Mouse (Mus musculus): Measurements from ENCODE around the gene Slc36a4.

Slc36a4 gene

DNA sequence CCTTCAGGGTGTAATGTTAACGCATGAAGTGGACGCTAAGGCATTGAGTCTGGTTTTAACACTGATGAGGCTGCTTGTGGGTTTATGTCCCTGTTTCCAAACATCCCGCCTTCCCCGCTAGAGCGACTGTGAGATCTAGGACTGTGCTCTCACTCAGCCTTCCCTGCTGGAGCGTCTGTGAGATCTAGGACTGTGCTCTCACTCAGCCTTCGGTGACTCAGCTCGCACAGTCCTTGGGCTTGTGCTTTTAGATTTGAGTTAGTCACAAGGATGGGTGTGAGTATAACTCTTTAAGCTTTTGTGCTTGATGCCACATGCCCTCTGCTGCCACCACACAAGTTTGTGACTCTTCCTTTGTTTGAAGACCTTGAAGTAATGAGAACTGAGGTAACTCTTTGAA, 17.6 kb downstream of the Slc36a4 start:
- DNase-seq = no peak

DNA sequence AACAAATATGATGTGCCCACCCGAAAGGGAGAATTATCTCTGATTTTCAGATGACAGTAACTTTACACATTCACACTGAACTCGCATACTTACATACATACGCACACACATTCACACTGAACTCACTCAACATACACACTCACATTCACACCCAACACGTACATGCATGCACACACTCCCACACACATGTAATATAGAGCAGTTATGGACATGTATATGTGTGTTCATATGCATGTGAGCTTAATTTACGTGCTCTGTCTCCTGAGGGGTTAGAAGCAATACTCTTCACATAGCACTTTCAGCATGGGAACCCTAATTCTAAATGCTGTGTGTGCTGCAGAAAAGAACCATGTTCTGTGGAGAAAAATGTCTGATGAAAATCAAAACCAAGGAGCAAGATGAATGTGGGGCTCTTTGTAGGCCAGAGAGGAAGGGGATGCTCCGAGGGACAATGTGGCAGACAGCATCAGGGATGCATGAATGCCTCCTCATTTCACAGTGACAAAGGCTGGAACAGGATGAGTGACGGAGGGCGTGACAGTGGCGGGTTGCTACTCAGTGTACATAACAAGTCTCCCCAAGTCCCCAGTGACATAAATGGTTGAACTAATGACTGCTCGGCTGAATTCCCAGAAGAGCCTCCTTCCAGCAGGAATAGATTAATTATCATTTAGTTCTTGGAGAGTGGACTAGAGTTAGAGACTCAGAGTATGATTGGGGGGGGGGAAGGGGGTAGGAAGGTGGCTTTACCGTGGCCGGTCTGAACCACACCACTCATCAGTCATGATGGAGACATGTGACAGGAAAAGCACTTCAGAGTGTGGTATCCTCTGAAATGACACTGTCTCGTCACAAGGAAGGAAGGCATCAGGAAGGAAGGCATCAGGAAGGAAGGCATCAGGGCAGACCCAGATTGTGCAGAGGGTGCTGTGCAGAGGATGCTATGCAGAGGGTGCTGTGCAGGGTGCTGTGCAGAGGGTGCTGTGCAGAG, 22.5 kb downstream of the Slc36a4 start:
- DNase-seq = no peak

DNA sequence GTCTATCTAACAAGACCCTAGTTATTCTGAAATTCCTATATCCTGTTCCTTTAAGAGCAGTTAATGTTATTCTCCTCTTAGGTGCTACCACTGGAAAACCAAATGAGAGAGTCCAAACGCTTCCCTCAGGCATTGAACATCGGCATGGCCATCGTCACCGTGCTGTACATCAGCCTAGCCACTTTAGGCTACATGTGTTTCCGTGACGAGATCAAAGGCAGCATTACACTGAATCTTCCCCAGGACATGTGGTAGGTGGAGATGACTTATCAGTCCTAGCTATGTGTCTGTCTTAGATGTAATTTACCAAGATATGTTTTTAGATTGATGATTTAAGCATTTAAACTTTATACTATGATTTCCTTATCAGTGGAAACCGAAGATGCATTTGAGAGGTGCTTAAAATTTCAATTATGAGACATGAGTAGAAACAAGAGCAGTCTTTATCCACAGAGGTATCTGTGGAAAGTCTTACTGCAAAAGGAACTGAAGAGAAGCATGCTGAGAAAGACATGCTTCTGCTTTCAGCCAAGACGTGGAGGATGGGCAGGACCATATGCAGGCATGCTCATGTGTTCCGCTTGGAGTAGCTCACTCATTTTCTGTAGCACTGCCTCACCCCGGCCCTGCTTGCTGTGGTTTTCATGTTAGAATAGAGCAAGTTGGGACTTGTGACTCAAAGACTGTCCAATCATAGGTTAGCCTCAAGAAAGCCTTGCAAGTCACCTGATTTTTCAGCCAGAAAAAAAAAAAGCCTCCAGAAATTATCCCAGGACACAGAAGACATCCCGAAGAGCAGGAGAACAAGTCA, 24.7 kb downstream of the Slc36a4 start:
- no peak for DNase-seq

DNA sequence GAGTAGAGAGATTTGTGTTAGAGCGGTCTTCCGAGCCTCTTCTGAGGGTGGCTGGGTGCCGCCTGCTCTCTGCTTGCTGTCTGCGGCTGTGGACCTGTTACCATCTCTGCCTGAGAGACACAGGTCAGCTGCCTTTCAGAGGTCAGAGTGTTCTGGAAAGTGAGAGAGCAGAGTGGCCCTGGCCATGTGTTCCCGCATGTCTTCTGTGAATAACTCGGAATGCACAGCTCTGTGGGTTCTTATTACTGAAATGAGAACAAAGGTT, 25.3 kb downstream of the Slc36a4 start:
- no peak for DNase-seq

DNA sequence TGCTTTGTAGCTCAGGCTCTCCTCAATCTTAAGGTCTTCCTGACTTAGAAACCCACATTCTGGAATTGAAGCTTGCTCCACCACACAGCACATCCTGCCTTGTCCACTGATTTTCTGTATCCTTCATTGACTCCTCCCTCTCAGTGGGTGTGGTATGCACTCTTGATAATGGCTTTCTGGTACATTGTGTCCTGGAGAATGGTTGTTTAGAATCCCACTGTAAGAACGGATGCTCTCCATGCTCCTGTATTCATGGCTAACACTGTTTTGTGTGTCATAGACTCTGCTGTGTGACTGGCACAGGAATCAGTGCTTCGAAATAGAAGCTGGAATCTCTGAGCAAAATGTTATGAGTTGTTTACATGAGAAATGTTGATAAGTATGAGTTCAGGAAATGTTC, 28.0 kb downstream of the Slc36a4 start:
- DNase-seq = no peak

DNA sequence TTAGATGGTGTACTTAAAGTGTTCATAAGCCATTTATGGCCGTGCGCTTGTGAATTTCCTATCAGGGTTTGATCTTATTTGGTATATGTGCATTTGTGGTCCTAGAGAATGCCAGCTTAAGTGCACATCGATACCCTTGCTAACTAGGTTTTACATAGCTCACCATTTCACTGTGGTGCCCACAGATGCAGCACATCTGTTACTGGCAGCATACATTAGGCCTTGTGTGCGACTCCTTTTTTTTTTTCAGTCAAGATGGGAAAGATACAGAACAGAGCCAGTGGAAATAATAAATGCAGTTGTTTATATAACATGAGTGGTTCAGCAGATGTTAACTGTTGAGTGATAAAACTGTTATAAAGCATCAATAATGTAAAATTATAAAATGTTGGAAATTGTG, 31.9 kb downstream of the Slc36a4 start:
- DNase-seq = no peak

DNA sequence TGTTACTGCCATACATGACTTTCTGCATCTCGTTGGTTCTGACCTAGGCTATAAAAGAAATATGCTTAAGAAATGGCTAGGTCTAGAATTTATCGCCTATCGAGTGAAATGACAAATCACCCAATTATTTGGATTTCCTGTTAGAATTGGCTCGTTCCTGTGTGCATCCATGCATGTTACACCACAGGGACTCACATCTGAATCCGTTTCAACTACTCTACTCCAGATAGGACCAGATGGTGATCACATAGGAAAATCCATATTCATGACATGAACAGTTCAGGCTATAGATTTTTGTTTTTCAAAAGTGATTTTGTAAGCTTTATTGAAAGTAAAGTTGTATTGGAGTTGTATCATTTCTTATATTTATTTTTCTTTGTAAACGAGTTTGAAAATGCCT, 32.4 kb downstream of the Slc36a4 start:
- DNase-seq = no peak

DNA sequence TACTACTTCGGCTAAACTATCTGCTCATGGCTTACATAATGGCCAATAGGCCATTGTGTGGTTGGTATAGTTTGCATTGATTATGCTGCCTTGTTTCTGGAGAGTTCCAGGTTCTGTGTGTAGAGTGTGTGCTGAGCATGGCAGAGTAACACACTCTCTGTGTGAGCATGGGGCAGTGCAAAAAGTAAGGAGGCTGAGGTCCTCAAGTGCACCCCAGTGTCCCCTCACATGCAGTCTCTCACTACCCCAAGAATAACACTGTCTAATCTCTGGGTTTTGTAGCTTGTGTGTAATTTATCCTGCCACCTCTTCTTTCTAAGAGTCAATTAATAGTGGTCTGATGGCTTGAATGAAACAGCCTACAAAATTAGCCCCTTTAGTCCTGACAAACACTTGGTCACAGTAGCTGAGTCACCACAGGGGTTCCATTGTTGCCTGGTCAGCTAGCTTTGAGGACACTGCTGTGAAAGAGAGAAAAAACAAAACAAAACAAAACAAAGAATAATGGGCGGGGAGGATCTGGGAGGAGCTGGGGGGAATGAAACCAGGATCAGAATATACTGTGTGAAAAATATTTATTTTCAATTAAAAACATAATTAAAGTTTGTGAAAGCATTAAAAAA, 36.6 kb downstream of the Slc36a4 start:
- DNase-seq = no peak

DNA sequence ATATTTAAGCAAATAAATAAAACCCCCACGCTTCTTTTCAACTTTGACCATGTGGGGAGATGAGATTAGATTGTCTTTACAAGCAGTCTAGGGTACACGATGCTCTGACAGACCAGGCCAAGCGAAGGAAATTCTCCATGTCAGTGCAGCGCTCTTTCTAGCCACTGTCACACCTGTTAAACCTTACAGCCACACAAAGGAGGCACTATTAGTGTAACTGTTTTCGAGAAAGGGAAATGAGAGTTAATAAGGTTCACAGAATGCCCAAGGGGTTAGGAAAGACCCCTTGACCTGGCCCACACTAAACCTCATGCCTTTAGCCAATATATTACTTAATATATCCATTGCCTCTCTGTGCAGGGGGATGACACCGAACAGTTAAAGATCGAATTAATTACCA, 37.1 kb downstream of the Slc36a4 start:
- no peak for DNase-seq

DNA sequence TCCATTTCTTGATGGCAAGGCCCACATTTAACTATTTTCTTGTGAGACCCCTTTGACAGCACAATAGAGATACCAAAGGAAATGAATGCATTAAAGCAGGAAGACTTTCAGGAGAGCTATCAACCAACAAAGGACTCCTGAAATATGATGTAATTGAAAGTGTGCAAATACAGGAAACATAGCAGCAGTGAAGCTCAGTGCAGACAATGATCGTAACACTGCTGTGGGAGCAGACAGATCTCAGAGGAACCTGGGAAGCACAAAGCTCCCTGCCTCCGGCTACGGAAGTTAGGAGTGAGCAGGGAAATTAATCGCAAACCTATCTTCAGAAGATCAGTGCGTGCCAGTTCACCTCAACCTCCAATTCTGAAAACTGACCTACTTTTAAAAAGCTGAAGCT, 38.8 kb downstream of the Slc36a4 start:
- DNase-seq = no peak

DNA sequence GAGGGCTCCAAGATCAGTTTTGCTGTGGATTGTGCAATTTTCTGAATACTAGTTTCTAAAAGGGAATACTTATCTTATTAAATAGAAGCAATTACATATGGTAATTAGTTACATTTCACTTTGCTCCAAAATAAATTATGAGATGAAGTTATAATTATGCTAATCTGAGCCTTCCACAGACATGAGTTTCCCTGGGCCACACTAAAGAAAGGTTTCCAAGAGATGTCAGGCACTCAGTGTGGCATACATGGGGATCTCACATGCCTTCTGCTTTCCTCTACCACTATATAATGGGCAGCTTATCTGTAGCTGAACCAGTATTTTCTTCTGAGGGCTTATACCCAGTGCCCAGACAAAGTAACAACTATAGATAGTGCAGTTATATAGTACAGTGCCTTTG, 49.8 kb downstream of the Slc36a4 start:
- DNase-seq = no peak

DNA sequence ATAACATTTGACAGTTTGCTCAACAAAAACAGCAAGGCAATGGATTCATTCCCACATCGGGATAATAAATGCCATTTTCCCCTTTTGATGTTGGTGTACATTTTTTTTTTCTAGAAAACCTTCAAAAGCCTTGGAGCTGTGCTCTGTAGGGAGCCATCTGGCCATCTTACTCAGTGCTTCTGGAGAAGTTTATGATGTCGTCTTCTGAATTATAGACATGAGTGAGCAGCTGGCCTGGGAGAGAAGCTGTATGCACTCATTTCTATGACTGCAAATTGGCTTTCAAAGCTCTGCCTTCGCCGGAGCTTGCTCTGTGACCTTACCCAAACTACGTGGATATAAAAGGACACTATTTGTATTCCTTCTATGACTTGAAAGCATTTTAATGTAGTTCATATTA, 56.8 kb downstream of the Slc36a4 start:
- DNase-seq = no peak

DNA sequence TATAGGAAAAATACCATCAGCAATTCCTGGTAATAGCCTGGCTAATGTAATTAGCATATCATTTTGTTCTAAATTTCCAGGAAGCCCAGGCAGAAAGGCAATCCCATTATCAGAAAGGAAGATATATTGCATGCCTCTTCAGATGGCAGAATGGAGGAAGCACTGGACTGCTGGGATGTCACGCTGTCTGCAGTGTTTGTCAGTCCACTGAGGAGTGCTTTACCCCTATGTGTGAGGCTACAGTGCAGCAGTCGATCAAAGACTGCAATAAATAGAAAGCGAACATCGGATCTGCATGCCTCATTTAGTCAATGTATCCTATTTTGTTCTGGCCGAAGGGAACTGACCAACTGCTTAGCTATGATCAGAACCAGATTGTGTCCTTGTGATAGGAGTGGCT, 57.3 kb downstream of the Slc36a4 start:
- no peak for DNase-seq

DNA sequence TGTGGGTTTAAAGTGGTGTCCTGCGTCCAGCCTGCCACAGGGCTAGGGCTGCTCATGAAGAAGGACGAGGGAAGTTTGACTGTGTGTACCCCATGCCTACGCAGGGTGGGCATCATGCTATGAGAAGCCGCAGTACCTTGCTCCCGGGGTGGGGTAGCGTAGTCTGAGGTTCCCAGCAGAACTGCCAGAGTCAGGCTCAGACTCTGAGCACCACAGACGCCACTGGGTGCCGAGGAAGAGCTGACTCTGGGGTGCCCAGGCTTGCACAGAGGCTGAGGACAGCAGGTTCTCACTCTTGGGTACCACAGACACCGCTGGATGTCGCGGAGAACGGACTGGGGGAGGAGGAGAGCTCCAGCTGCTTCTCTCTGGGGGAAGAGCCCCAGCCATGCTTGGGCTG, 63.2 kb downstream of the Slc36a4 start:
- DNase-seq = no peak

DNA sequence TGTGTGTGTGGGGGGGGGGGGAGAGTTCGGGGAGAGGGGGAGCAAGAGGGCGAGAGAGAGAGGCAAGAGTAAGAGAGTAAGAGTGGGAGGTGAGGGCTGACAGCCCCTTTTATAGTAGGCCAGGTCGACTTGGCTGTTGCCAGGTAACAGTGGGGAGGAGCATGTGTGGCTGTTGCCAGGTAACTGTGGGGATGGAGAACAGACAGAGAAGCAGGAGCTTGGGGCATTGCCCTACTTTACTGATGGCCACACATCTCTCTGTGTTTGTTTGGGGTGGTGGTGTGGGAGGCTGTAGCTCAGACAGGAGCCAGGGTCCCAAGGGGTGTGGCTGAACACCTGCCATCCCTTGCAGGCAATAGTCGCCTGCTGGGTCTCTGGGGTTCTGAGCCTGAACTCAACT, 63.9 kb downstream of the Slc36a4 start:
- no peak for DNase-seq

DNA sequence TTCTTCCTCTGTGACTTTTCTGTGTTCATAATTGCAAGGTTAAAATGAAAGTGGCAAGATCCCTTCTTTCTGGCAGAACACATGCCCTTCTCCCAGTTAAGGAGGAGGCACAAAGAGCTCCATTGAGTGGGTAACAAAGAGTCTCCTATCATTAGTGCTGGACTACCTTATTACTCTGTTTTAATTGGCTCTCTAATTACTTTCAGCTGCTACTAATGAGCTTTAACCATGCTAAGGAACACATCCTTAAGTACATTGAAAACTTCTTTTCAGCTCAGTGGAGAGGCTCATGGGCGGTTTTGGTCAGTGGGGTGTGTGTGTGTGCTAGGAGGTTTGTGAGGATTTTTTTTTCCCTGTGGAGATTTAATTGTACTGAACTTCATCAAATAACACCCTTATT, 65.4 kb downstream of the Slc36a4 start:
- DNase-seq = no peak

DNA sequence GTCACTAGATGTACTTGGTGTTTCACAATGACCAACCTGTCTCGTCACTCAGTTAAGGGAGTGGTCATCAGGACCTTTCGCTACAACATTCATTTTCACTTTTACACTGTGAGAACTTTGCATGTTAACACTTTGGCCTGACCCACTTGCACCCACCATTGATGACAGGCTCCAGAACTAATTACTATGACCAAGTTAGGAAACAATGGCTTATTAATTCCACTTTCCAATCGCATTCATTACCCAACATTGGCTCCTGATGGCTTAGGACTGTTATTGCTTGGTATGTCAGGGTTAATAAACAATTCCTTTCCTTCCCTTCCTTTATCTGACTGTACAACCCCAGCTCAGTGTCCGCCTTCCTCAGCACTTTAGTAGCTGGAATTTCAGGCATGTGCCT, 72.4 kb downstream of the Slc36a4 start:
- no peak for DNase-seq

DNA sequence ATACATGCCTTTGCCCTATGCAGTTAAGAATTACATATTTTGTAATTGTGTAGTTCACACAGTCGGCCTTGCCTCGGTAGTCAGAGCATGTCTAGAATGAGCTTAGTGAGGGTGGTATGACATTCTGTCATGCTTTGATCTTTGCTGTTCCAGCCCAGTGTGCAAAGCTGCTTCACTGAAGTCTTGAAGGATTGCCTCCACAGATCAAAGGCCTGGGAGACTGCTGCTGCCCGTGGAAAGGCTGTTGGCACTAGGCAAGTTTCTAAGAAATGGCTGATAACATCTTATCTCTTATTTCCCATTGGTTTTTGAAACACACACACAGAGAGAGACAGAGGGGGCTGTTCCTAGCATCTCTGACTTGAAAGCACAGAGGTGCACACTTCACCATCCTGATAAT, 76.7 kb downstream of the Slc36a4 start:
- no peak for DNase-seq

DNA sequence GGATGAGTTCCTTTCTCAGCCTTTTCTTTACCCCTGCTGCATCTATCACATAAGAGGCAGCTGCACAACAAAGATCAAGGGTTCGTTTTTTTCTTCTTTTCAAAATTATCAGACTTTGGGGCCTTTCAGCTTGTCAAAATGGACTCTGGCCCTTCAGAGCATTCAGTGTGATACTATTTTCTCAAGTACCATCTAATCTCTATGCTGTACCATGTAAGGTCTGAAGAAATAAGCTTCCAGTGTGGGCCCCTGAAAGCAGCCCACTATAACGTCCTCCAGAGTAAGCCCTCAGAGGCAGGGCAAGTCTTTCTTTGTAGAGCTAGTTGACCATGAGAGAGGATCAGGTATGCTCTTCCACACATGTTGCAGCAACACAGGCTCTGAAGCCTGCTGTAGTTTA, 77.1 kb downstream of the Slc36a4 start:
- no peak for DNase-seq

DNA sequence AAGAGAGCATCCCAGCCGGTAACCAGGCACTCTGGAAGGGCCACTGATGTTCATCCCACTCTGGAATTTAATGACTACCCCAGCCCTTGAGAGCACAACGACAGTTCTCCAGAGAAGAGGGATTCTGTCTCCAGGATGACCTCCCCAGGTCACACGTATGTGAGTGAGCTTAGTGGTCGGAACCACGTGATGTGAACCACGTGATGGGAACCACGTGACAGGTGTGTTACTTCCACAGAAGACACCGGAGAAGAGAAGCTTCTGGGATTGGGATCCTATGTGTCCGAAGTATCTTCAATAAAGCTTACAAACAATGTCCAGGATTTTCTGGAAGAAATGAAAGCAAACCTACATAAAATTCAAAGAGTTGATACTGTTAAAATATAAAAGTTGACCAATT, 82.5 kb downstream of the Slc36a4 start:
- DNase-seq = no peak
